Mouse (Mus musculus): ENCODE results near the gene Ddx27.
A peak's percentile ranks its signal among the peaks of the same experiment; 100 is the strongest.

Ddx27 gene

GRCm38 (mm10) chr2:167081639-167082038 lies 66.6 kb downstream of the Ddx27 start:
- peak; percentile 60 for DNase-seq (ENCODE audit: low read depth, low spot score)
